Mouse (Mus musculus) right cerebral cortex, adult 18-20 months (tissue): ENCODE measurements around the gene Wdr86.
"Not testable (repeated sequence)": the region's sequence is repeated elsewhere in the genome, so short reads cannot be mapped to it uniquely, and the experiment has no call there.

Source experiments
- DNase-seq: peaks from one replicate; pipeline ENCODE4 v3.0.0; 2022; ENCODE audit warnings: mixed read lengths

Gene Wdr86

GRCm38 (mm10) chr5:24730986-24731385 lies 459 bp upstream of the Wdr86 start:
- DNase-seq, result no peak

- no peak for DNase-seq
These were observed 585 bp downstream of the Wdr86 start for GRCm38 (mm10) chr5:24729797-24730487.

GRCm38 (mm10) chr5:24726901-24727836 lies 3.4 kb downstream of the Wdr86 start:
- DNase-seq, result no peak

- DNase-seq, result no peak
These were observed 4.6 kb downstream of the Wdr86 start for GRCm38 (mm10) chr5:24725897-24726296.

GRCm38 (mm10) chr5:24724805-24725204 lies 5.7 kb downstream of the Wdr86 start:
- no peak for DNase-seq

GRCm38 (mm10) chr5:24724270-24724634 lies 6.3 kb downstream of the Wdr86 start:
- DNase-seq, result no peak

- no peak for DNase-seq
These were observed 6.8 kb downstream of the Wdr86 start for GRCm38 (mm10) chr5:24723527-24724269.

- no peak for DNase-seq
These were observed 10.7 kb downstream of the Wdr86 start for GRCm38 (mm10) chr5:24719852-24720251.

- DNase-seq, result no peak
These were observed 12.5 kb downstream of the Wdr86 start for GRCm38 (mm10) chr5:24718076-24718475.

GRCm38 (mm10) chr5:24713987-24714386 lies 16.5 kb downstream of the Wdr86 start:
- DNase-seq, result no peak

- DNase-seq, result peak; percentile 10
These were observed 17.3 kb downstream of the Wdr86 start for GRCm38 (mm10) chr5:24713199-24713598.

- no peak for DNase-seq
These were observed 18.9 kb downstream of the Wdr86 start for GRCm38 (mm10) chr5:24711615-24712014.

GRCm38 (mm10) chr5:24709962-24710361 lies 20.6 kb downstream of the Wdr86 start:
- no peak for DNase-seq

GRCm38 (mm10) chr5:24704615-24705014 lies 25.9 kb downstream of the Wdr86 start:
- DNase-seq, result no peak

- no peak for DNase-seq
These were observed 29.3 kb downstream of the Wdr86 start for GRCm38 (mm10) chr5:24701271-24701670.

- DNase-seq, result no peak
These were observed 33.8 kb downstream of the Wdr86 start for GRCm38 (mm10) chr5:24696704-24697103.

- no peak for DNase-seq
These were observed 42.8 kb downstream of the Wdr86 start for GRCm38 (mm10) chr5:24687696-24688095.

GRCm38 (mm10) chr5:24686671-24687420 lies 43.7 kb downstream of the Wdr86 start:
- DNase-seq, result not testable (repeated sequence)

- DNase-seq, result no peak
These were observed 44.4 kb downstream of the Wdr86 start for GRCm38 (mm10) chr5:24686176-24686575.

- DNase-seq, result peak; percentile 97
These were observed 45.0 kb downstream of the Wdr86 start, which contains the start of gene Nub1 for GRCm38 (mm10) chr5:24685366-24686093. Gene Nub1 (plus strand): TSS chr5:24685532.

- DNase-seq, result peak; percentile 84
These were observed 45.8 kb downstream of the Wdr86 start for GRCm38 (mm10) chr5:24684578-24685365.
